In the genomic region with DNA sequence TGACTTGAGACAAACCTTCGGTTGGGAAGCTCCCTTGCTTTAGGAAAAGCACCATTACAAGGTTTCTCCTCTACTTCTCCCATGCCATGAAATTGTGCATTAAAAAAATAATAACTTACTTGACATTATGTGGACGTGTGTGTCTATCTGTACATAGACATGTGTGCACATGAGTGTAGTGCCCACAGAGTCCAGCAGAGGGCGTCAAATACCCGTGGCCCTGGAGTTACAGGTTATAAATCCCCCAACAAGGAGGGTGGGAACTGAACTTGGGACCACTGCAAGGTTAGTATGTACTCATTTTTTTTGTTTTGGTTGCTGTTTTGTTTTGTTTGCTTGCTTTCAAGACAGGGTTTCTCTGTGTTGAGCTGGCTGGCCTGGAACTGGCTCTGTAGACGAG, we compare ENCODE assay signal across 19 mouse cellular contexts. TPM values are rescaled to one million over a fixed set of nuclear protein-coding genes. Genes with fewer than 3 reads are reported as not detected.
DNase-seq lines count a peak whose midpoint lies in the region; ATAC-seq and TF ChIP-seq lines count a peak whose summit lies in the region.
"Had no signal": no experiment of that assay in that cellular context is flagged by ENCODE, and none has a peak within 500 bp of the region (broad histone marks: within the 10 kb centered on the region; RNA-seq: fewer than 3 reads in every experiment).

No protein-coding gene starts in this region.

- peak; percentile 6 for DNase-seq in adrenal gland, postnatal 14 days
- no peak for DNase-seq in adrenal gland, postnatal 10 days
- no peak for DNase-seq in liver, embryonic 14.5 days (ENCODE audit: low read depth in 3 of 3, low spot score in 3 of 3)
- DNase-seq in ES-E14 (ENCODE audit: low read depth, low spot score) = peak; percentile 33
- peak; percentile 3 for DNase-seq in splenic B cell, adult 2 months (ENCODE audit: low read depth, low spot score)
- no peak for DNase-seq in heart, postnatal 10 days
- no peak for DNase-seq in heart, adult 11 months
- DNase-seq: cerebellum, adult 18-20 months; kidney, adult 8-10 months; lung, adult 18-20 months; right cerebral cortex, postnatal 25 days; thymus, postnatal 25 days had no signal

- H3K4me1 ChIP-seq in liver, embryonic 14.5 days (replicated peaks; ENCODE audit: control insufficient read depth in 2 of 2, insufficient read depth in 2 of 2, low read length in 1 of 2) = no peaks in the 10 kb centered on the region
- no peaks in the 10 kb centered on the region for H3K4me1 ChIP-seq in liver, embryonic 12.5 days
- no peaks in the 10 kb centered on the region for H3K4me1 ChIP-seq in ES-E14 (ENCODE audit: control insufficient read depth in 2 of 2, insufficient read depth in 2 of 2, low read length in 2 of 2, poor library complexity in 1 of 2)
- H3K4me1 ChIP-seq: hindbrain, embryonic 10.5 days; limb, embryonic 10.5 days; neural tube, embryonic 12.5 days had no signal

- intact Hi-C loops in heart, postnatal 10 days (cut with DNase I) = no loop called here

- no peak for ATAC-seq in liver, embryonic 14.5 days (ENCODE audit: insufficient read depth)
- ATAC-seq in liver, embryonic 12.5 days = no peak

- no peak for TF ChIP-seq EP300 in liver, embryonic 14.5 days (IDR thresholded peaks at IDR 0.05; ENCODE audit: low read depth)

- H3K27me3 ChIP-seq in liver, embryonic 14.5 days (ENCODE audit: control insufficient read depth, insufficient read depth, low read length) = no peaks in the 10 kb centered on the region
- no peaks in the 10 kb centered on the region for H3K27me3 ChIP-seq in liver, embryonic 12.5 days (replicated peaks)
- no peaks in the 10 kb centered on the region for H3K27me3 ChIP-seq in splenic B cell, adult 2 months (ENCODE audit: control insufficient read depth, insufficient read depth, low read length, poor library complexity, severe bottlenecking)
- H3K27me3 ChIP-seq: embryonic facial prominence, embryonic 13.5 days; neural tube, embryonic 12.5 days had no signal

- H3K4me3 ChIP-seq in liver, embryonic 14.5 days (ENCODE audit: insufficient read depth in 1 of 2, low read depth in 2 of 2, low read length in 2 of 2) = no peak overlapping the region
- H3K4me3 ChIP-seq in liver, embryonic 12.5 days = no peak overlapping the region
- no peak overlapping the region for H3K4me3 ChIP-seq in ES-E14 (ENCODE audit: insufficient read depth in 1 of 2, low read depth in 1 of 2, low read length in 2 of 2, poor library complexity in 1 of 2, severe bottlenecking in 1 of 2)
- H3K4me3 ChIP-seq: embryonic facial prominence, embryonic 13.5 days; hindbrain, embryonic 10.5 days; limb, embryonic 10.5 days; neural tube, embryonic 12.5 days had no signal

- H3K9ac ChIP-seq in liver, embryonic 14.5 days (replicated peaks) = no peak overlapping the region
- H3K9ac ChIP-seq in liver, embryonic 12.5 days = no peak overlapping the region
- H3K9ac ChIP-seq in ES-E14 (ENCODE audit: insufficient read depth, low read depth, low read length, poor library complexity, severe bottlenecking) = no peak overlapping the region
- H3K9ac ChIP-seq: embryonic facial prominence, embryonic 13.5 days; neural tube, embryonic 12.5 days had no signal

- no peak overlapping the region for H3K27ac ChIP-seq in liver, embryonic 14.5 days
- no peak overlapping the region for H3K27ac ChIP-seq in liver, embryonic 12.5 days
- H3K27ac ChIP-seq in ES-E14 (ENCODE audit: insufficient read depth, low read depth, low read length, poor library complexity, severe bottlenecking) = no peak overlapping the region
- H3K27ac ChIP-seq: embryonic facial prominence, embryonic 13.5 days; hindbrain, embryonic 10.5 days; limb, embryonic 10.5 days; neural tube, embryonic 12.5 days had no signal

- 41% methylated on average over 5 of the region's 5 CpGs for WGBS in liver, embryonic 14.5 days (ENCODE audit: insufficient replicate concordance)
- WGBS in liver, embryonic 12.5 days (ENCODE audit: insufficient replicate concordance) = 53% methylated on average over 5 of the region's 5 CpGs

- TF ChIP-seq CTCF in liver, embryonic 14.5 days (IDR thresholded peaks at IDR 0.05; ENCODE audit: low read depth) = peak; percentile 35

- in situ Hi-C loops in ES-E14 (cut with MboI; ENCODE audit: low sequenced_read_pairs in 2 of 2, unreplicated experiment in 2 of 2) = no loop called here

- H3K4me2 ChIP-seq in liver, embryonic 14.5 days (ENCODE audit: low read depth) = no peak overlapping the region
- no peak overlapping the region for H3K4me2 ChIP-seq in liver, embryonic 12.5 days
- H3K4me2 ChIP-seq: embryonic facial prominence, embryonic 13.5 days; neural tube, embryonic 12.5 days had no signal

- H3K36me3 ChIP-seq in liver, embryonic 14.5 days (replicated peaks; ENCODE audit: control insufficient read depth, insufficient read depth, low read depth) = no peaks in the 10 kb centered on the region
- no peaks in the 10 kb centered on the region for H3K36me3 ChIP-seq in liver, embryonic 12.5 days
- H3K36me3 ChIP-seq in ES-E14 (ENCODE audit: control insufficient read depth, insufficient read depth, low read length, poor library complexity, severe bottlenecking) = no peaks in the 10 kb centered on the region
- no peaks in the 10 kb centered on the region for H3K36me3 ChIP-seq in splenic B cell, adult 2 months (ENCODE audit: control insufficient read depth, insufficient read depth, low read length, poor library complexity, severe bottlenecking)
- H3K36me3 ChIP-seq: embryonic facial prominence, embryonic 13.5 days; hindbrain, embryonic 10.5 days; limb, embryonic 10.5 days; neural tube, embryonic 12.5 days had no signal

- no peaks in the 10 kb centered on the region for H3K9me3 ChIP-seq in liver, embryonic 14.5 days (ENCODE audit: control insufficient read depth, low read length)
- no peaks in the 10 kb centered on the region for H3K9me3 ChIP-seq in liver, embryonic 12.5 days (replicated peaks)
- H3K9me3 ChIP-seq in ES-E14 (ENCODE audit: control insufficient read depth, insufficient read depth, low read depth, low read length) = no peaks in the 10 kb centered on the region
- H3K9me3 ChIP-seq: limb, embryonic 10.5 days; neural tube, embryonic 12.5 days had no signal

TF ChIP-seq in ES-E14, 5 proteins besides CTCF, POLR2A, EP300 and RAD21:
- no peak for TF ChIP-seq ZNF384 (IDR thresholded peaks at IDR 0.05; ENCODE audit: low read depth, low read length)
- TF ChIP-seq ZC3H11A (IDR thresholded peaks at IDR 0.05; ENCODE audit: borderline replicate concordance, low read depth, low read length) = peak; percentile 53; the same call in 1 of the 2 replicates
TF ChIP-seq in ES-E14: peak in this region for 1.

RNA-seq across cellular contexts. Expression of a gene that starts 42.6 kb away (rescaled TPM):
- total RNA-seq in adrenal gland, postnatal 14 days (2021) = 1.1 and 2.6 TPM in 2 replicates
- 1 to 10 TPM; 2.2 to 3.5 TPM for total RNA-seq in adrenal gland, postnatal 10 days (2021)
- 0.06 TPM in 2 replicates for polyA plus RNA-seq in liver, embryonic 14.5 days (2012; rRNA removed)
- 0.04 and 0.05 TPM in 2 replicates for polyA plus RNA-seq in liver, embryonic 14.5 days (2014; fragmentation: Nextera tagmentation; extraction: Ambion mirVana)
- polyA plus RNA-seq in liver, embryonic 12.5 days (2016; fragmentation: Nextera tagmentation; extraction: Ambion mirVana) = 0.13 and 0.32 TPM in 2 replicates
- total RNA-seq in ES-E14 (2012; rRNA removed) = 0.22 and 0.63 TPM in 2 replicates
- not detected for total RNA-seq in heart, postnatal 10 days (2021)
- total RNA-seq: gastrocnemius, postnatal 4 days; megakaryocyte progenitor cell, adult 5-6 weeks had no signal

Comparison
In these comparisons a context has a peak if more than half of its experiments do, and no peak if none do; other contexts are left out.
1. DNase-seq: peak in adrenal gland, postnatal 14 days (single experiment), ES-E14 (single experiment) and splenic B cell, adult 2 months (single experiment); none in adrenal gland, postnatal 10 days (single experiment), liver, embryonic 14.5 days (0 of 3), heart, postnatal 10 days (0 of 2) and heart, adult 11 months (single experiment).